Mouse (Mus musculus): ENCODE measurements around the gene Sarnp.

DNA sequence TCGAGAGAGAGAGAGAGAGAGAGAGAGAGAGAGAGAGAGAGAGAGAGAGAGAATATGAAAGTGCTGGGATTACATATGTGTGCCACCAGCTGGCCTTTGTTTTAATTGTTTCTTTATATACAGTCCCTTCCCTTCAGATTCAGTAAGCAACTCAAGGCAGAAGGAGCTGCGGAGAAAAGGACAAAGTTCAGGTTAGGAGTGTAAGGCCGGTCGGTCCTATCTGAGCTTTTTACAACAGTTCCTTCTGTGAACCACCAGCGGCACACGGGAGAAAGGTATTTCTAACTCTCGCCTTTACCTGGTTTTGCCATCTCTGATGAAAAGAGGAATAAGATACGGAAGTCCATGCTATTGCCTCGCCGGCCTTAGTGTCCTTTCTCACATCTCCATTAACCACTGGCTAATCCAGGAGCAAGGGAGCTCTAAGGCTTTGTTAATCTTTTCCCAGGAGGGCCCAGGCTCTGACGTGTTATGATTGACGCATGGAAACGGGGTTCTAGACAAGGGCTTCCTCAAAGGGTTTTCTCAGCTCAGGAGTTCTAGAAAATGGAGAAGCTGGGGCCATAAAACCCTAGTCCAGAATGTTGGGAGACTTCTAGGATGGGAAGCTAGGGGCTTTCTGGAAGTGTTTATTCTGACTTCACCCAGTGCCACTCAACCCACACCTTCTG is 91.8 kb downstream of the Sarnp start:
- TF ChIP-seq CTCF (IDR thresholded peaks at IDR 0.05; ENCODE audit: low read depth, low read length), result no peak
- TF ChIP-seq POLR2A (IDR thresholded peaks at IDR 0.05; ENCODE audit: insufficient read depth, low read length), result no peak
